Mouse (Mus musculus): ENCODE measurements around the gene Papss1. TPM values are rescaled to one million over a fixed set of nuclear protein-coding genes. Genes with fewer than 3 reads are reported as not detected.

Gene Papss1
- polyA plus RNA-seq, 2 experiments from 2014 or later, result 21.4 to 28.3 TPM

DNA sequence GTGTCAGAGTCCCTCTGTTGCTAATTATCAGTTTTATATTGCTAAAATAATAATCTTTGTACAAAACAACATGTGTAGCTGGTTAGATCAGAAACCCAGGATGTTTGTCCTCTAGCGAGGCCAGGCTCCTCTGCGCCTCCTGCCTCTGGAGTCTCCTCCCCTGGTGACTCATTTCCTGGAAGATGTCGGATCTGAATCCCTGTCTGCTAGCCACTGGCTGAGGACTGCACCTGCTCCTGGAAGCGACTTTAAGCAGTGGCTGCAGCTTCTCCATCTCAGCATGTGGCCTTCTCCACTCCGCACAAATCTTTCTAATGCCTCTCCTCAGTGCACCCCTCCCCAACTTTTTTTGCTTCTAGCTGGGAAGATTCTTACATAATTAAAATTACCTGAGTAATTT lies 71.6 kb downstream of the Papss1 start:
- ATAC-seq, result no peak

DNA sequence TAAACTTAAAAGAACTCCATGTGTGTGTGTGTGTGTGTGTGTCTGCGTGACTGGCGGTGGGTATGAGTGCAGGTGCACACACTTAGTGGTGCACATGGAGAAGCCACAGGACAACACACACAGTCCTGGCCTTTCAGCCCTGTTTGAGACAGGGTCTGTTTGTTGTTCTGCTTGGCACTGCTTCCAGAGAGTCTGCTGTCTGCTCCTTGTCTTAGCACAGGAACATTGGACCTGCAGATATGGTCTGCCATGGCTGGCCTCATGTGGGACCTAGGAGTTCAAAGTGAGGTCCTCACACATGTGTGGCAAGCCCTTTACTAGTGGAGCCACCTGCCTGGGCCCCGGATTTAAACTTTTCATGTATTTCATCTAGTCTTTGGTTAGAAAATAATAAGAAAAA lies 72.4 kb downstream of the Papss1 start:
- no peak for ATAC-seq

DNA sequence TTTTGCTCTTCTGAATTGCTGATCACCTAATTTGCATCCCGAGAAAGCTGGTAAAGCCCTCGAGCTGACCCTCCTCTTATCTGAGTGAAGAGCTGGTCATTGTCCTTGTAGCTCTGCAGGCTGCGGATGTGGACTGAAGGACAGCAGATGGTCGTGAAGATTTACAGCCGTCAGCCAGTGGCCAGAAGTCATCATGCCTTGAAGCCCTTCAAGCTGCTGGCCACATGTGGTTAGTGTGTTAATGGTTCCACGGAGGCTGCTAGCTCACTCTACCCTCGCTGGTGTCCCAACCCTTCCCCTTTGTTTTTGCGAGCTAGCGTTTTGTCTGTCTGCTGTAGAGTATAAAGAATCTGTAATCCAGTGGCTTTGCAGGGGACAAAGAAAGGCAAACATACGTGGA lies 73.1 kb downstream of the Papss1 start:
- ATAC-seq, result no peak

DNA sequence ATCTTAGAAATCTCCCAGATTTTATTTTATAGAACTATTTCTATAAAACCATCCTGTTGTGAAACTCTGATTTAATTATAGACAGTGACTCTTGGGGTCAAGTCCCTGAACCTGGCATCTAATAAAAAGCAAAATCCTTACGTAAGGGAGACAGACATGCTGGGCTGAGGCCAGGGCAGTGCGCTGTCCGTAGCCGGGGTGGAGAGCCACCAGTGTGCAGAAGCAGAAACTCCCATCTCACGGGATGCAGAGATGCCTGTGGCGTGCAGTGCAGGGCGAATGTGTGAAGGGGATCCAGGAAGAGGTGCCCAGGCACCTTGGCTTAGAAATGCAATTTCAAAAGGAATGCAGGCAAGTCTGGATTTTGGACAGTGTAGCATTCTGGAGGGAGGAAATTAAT lies 73.6 kb downstream of the Papss1 start:
- ATAC-seq, result no peak

DNA sequence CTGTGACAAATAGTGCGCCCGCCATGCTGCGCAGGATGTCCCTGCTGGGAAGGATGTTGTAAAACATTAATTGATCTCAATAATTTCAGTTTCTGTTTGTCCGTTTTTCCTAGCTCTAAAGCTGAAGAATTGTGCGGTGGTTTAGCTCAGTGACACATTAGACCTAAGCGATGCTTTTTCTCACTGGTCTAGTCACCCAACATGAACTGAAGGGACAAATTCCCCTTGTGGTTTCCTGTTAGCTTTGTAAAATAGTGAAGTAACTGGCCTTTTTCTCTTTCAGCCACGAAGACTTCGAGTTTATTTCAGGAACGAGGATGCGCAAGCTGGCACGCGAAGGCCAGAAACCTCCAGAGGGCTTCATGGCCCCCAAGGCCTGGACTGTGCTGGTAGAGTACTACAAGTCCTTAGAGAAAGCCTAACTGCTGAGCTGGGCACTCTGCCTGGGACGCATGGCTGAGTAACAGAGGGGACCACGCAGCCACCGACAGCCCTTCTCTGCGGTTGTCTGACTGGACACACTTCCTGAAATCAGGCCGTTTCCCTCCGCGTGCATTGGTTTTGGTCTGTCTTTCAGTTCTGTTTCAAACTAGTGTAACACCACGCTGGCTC lies 78.2 kb downstream of the Papss1 start:
- ATAC-seq, result no peak

DNA sequence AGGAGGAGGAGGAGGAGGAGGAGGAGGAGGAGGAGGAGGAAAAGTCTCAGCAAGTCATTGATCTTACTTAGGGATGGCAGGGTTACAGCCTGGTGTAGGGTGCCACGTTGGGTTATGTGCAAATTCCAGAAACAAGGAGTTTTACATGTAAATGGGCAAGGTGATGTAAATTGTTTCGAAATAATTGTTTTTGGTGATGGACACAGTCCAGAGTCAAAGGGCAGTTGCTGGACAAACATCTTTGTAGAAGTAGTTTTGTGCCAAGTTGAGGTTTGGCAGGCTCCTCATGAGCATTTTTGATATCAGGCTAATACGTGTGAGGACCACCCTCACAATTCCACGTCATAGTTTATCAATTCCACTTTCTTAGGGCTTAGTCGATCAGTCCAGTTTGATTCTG lies 80.6 kb downstream of the Papss1 start:
- ATAC-seq, result no peak

DNA sequence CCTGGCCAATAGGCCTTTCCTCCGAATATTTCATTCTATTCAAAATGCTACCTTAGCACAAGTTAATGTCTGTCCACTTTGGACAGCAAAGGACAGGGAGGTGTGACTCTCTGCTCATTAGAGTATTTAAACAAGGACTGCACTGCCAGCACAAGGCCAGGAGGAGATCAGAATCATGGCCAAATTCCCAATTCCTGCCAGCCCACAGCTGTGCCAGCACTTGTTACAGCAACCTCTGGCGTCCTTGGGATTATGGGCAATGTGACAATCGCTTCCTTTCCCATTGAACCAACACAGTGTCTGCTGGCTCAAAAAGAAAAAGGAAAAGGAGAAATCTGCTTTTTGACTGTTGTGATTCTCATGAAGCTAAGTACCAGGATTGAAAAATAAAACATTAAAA lies 89.8 kb downstream of the Papss1 start:
- ATAC-seq, result no peak

DNA sequence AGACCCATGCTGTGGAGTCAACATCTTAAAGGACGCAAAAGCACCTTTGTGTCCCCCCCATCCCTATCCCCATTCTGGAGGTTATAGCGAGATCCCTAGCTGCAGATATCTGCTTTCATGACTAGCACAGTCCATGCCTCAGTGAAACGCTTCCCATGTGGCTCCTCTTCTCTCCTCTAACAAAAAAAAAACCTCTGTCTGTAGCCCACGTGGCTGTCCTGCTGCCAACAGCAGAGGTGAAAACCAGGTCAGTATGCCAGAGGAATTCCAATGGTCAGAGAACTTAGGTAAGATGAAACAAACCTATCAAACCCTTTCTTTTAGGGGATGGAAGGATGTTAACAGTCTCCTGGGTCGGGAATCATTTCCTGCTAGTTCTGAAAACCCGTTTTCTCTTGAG lies 91.5 kb downstream of the Papss1 start:
- ATAC-seq, result no peak

DNA sequence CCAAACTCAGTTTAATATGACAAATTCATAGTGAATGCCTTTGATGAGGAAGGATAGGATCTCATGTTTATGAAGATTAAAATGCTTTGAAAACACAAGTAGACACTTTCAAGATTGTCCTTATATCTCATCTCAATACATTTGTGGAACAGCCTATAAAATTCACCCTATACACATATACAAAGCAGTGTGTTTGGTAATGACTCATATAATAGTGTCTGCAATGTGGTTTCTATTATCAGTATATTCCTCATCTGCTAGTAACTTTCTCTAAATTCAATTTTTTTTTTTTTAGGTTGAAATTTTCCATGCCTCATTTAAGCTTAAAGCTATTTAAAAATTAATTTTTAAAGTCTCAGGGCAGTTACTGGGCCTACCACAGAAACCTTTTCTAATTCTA lies 95.6 kb downstream of the Papss1 start:
- ATAC-seq, result no peak

DNA sequence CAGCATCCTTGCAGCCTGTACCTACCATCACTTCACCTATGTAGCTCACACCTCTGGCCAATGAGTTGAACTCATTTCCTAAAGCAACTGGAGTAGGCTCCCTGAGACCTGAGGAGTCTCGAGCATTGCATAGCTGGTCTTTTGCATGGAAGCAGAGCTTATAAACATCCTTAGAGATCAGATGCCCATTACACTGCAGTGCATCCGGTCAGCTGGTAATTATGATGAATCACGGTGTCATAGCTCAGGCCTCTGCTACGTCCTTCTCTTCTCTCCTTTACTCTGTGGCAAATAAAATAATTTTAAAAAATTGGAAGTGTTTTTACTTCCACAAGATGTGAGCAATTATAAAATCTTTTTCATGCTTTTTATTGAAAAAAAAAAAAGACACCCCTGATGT lies 96.1 kb downstream of the Papss1 start:
- no peak for ATAC-seq

DNA sequence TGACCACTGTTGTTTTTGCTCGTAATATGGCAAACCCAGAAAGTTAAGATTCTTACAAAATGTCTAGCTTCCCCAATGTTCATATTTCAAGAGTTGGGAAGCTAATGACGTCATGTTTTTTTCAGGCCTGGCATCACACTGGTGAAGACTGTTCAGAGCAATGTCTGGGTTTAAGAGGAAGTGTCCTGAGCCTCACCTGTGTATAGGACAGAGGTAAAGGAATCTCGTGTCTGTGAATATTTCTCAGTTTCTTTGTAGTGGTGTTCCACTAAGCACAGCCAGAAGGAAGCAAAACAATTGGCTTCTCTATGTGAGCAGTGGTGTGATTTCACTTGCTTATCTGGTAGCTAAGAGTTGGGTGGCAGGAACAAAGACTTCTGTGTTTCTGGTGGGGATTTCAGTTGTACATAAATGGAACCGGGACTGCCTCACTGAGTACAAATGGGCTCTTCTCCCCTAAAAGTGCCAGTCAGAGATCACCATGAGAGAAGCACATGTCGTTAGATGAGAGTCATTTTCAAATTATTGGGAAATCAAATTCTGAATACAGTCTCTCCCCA lies 98.1 kb downstream of the Papss1 start:
- ATAC-seq, result no peak

DNA sequence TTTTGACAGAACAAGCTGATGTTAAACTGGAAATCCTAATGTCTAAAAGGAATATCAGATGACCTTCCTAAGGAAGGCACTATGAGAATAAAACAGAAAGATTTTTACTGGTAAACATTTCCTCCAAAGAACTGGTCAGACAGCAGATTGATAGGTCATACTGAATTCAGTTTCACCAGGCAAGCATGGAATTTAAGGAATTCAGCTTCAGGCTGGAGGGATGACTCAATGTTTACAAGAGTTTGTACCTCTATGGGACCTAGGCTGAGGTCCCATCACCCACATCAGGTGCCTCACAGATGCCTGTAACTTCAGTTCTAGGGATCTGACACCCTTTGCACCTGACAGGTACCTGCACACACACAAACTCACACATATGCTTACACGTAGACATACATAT lies 105.3 kb downstream of the Papss1 start:
- no peak for ATAC-seq

DNA sequence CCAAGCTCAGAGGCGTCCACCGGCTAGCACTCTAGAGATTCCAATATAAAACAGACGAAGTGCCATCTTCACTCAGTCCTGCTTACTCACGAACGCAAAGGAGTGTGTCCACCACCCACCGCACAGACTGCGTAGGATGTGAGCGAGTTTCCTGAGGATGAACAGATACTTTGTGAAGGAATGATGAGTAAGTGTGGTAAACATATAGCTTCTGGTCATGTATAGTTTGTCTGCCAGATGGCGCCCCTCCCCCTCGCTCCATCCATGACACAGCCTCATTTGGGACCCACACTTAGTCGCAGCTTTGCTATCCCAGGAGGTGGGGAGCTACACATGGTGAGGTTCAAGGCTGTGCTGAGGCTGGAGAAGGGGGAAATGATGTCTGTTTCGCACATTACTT lies 121.5 kb downstream of the Papss1 start:
- no peak for ATAC-seq

DNA sequence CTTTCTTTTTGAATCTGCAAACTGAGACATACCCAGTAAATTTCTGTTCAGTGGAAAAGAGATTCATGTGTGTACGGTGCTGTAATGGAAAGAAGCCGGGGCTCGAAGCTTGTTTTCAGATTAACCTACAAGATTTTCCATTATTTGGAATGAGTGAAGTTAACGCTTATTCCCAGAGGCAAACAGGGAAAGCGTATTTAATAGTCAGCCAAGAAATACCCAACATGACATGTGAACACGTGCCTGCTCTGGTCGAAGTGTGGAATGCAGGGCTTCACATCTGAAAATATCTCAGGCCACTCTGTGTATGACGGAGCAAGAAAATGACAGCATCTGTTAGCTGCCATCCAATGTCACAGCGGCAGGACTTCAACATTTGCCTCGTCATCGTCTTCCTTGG lies 125.4 kb downstream of the Papss1 start:
- ATAC-seq, result no peak

DNA sequence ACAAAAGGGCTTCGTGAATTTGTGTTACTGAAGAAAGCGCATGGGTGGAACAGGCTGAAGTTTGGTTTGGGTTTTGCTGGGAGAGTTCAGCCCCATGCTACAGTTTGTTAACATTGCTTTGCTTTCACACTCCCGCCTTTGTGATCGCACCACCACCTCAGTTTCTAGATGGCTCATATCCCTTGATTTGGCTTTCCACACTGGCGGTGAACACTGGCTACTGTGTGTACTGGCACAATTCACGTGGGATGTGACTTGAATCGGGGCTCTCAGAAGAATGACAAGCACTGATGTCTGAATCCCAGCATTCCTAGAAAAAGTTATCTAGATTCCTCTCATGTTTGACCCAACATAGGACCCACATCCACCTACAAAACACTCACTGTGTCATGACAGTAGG lies 126.0 kb downstream of the Papss1 start:
- no peak for ATAC-seq

DNA sequence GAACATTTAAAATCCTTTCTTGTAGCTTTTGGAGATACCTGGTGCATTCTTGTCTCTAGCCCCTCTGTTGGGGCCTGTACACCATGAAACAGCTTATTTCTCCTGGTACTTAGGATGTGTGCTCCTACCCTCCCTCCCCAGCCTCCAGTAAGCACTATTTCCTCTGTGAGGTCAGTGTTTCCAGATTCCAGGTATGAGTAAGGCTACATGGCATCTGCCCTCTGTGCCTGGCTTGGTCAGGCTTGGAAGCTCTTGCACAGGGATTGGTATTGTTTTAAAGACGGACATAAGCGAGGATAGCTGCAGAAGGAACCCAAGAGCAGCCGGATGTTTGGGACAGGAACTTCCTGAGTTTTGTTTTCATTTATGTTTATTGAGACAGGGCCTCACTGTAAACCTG lies 126.6 kb downstream of the Papss1 start:
- no peak for ATAC-seq

Other genes starting within 250 kb of the Papss1 start
- gene Sgms2, start 73.4 kb upstream of the Papss1 start, polyA plus RNA-seq (2017; shearing (Covaris generic)), result not detected